Mouse (Mus musculus) lung, postnatal 0 days (tissue): ENCODE measurements around the gene Amt. TPM values are rescaled to one million over a fixed set of nuclear protein-coding genes. Genes with fewer than 3 reads are reported as not detected.
A peak's percentile ranks its signal among the peaks of the same experiment; 100 is the strongest.

ENCODE experiments used
- ATAC-seq: fragments of 200-750 bp; cut with Nextera tagmentation; 2 replicates; pipeline ENCODE4 v1.8.0; 2017; ENCODE audit warnings: moderate library complexity
- DNase-seq: peaks from one replicate; pipeline ENCODE4 v3.0.0-alpha.2; 2016; ENCODE audit warnings: low spot score
- H3K27ac ChIP-seq: fragments of 300-500 bp; sonication (generic); 2 replicates; pipeline ENCODE4 v1.5.1; 2014; ENCODE audit warnings: antibody characterized with exemption, mild to moderate bottlenecking, low read length, mixed read lengths
- H3K27me3 ChIP-seq: fragments of 300-500 bp; sonication (generic); replicated peaks from 2 replicates; pipeline ENCODE4 v1.6.1; 2014; ENCODE audit warnings: low read length, mixed read lengths; ENCODE audit not compliant: insufficient read depth
- H3K36me3 ChIP-seq: fragments of 300-500 bp; sonication (generic); 2 replicates; pipeline ENCODE4 v1.6.1; 2014; ENCODE audit warnings: low read length, mixed read lengths; ENCODE audit not compliant: insufficient read depth
- H3K4me1 ChIP-seq: fragments of 300-500 bp; sonication (generic); 2 replicates; pipeline ENCODE4 v1.6.1; 2014; ENCODE audit warnings: antibody characterized with exemption, low read depth, low read length, mixed read lengths; ENCODE audit not compliant: insufficient read depth
- H3K4me2 ChIP-seq: fragments of 300-500 bp; sonication (generic); replicated peaks from 2 replicates; pipeline ENCODE4 v1.6.1; 2014; ENCODE audit warnings: low read depth, mild to moderate bottlenecking, low read length, moderate library complexity, mixed read lengths
- H3K4me3 ChIP-seq: fragments of 300-500 bp; sonication (generic); 2 replicates; pipeline ENCODE4 v1.5.1; 2014; ENCODE audit warnings: low read depth, low read length
- H3K9ac ChIP-seq: fragments of 300-500 bp; sonication (generic); replicated peaks from 2 replicates; pipeline ENCODE4 v1.6.1; 2014; ENCODE audit warnings: low read depth, mild to moderate bottlenecking
- H3K9me3 ChIP-seq: fragments of 300-500 bp; sonication (generic); 2 replicates; pipeline ENCODE4 v1.6.1; 2016; ENCODE audit warnings: low read length, mixed read lengths
- CTCF ChIP-seq: IDR thresholded peaks from 2 replicates; pipeline ENCODE4 v1.5.1; 2016; ENCODE audit warnings: antibody characterized with exemption, mild to moderate bottlenecking
- EP300 ChIP-seq: IDR thresholded peaks from 2 replicates; pipeline ENCODE4 v1.6.1; 2016; ENCODE audit warnings: antibody characterized with exemption, mild to moderate bottlenecking, control low read depth
- WGBS: fragments of 180-500 bp; shearing (Covaris S2); extraction: QIAGEN DNeasy Blood & Tissue Kit; methylation state at CpG from one replicate; pipeline ENCODE4 v1.1.7; 2014; 5-methylcytosine and 5-hydroxymethylcytosine counted together
- polyA plus RNA-seq: library from polyadenylated mRNA; unstranded; fragments of >200 nt; fragmentation: Nextera tagmentation; extraction: Ambion mirVana; gene quantifications from 2 replicates; pipeline ENCODE4 v1.2.1, GENCODE M21; 2015

Amt gene
- polyA plus RNA-seq, 1 experiment from 2014 or later: 9.8 TPM

GRCm38 (mm10) chr9:108290016-108290750 lies 6.5 kb upstream of the Amt start, which contains the start of gene Nicn1:
Gene Nicn1, plus strand, starts transcription at chr9:108290429.
- peak; percentile 100 for ATAC-seq
- no peaks in the 10 kb centered on the region for H3K27me3 ChIP-seq
- H3K27ac ChIP-seq: peak within 1 kb of the TSS; percentile 49; the same call in 1 of the 2 replicates
- H3K4me3 ChIP-seq: peak within 1 kb of the TSS; percentile 53
- 0 out of 2 replicates have a peak within 1 kb of the TSS, but pooled peaks have one; percentile 29 for H3K9ac ChIP-seq
- peaks cover 8% of the 10 kb centered on the region; the same call in 1 of the 2 replicates for H3K4me1 ChIP-seq
- WGBS: under 1% methylated on average over 32 of the region's 32 CpGs
- H3K9me3 ChIP-seq: no peaks in the 10 kb centered on the region
- H3K4me2 ChIP-seq: peak within 1 kb of the TSS; percentile 70
- no peaks in the 10 kb centered on the region for H3K36me3 ChIP-seq
- DNase-seq: peak; percentile 99
- no peak; the same call in 1 of the 2 replicates for TF ChIP-seq CTCF
- TF ChIP-seq EP300: no peak

GRCm38 (mm10) chr9:108290773-108291172 lies 5.9 kb upstream of the Amt start:
- Histone ChIP-seq H3K4me2 (peak overlapping the region; percentile 70), H3K36me3 (no peaks in the 10 kb centered on the region), H3K9ac (0 out of 2 replicates have a peak overlapping the region, but pooled peaks have one; percentile 29), H3K27me3 (no peaks in the 10 kb centered on the region), H3K4me3 (peak overlapping the region; percentile 53), H3K4me1 (peaks cover 8% of the 10 kb centered on the region; the same call in 1 of the 2 replicates), H3K27ac (no peak overlapping the region; the same call in 1 of the 2 replicates), H3K9me3 (no peaks in the 10 kb centered on the region)
- no peak for DNase-seq
- 32% methylated on average over 6 of the region's 6 CpGs for WGBS
- TF ChIP-seq CTCF (no peak), EP300 (no peak)
- no peak for ATAC-seq

GRCm38 (mm10) chr9:108301853-108302252 lies 5.2 kb downstream of the Amt start:
- H3K9ac ChIP-seq: no peak overlapping the region
- H3K27ac ChIP-seq: peak overlapping the region; percentile 81
- no peaks in the 10 kb centered on the region for H3K27me3 ChIP-seq
- ATAC-seq: no peak
- H3K4me1 ChIP-seq: peaks cover 17% of the 10 kb centered on the region
- H3K4me2 ChIP-seq: no peak overlapping the region
- DNase-seq: peak; percentile 89
- no peak overlapping the region for H3K4me3 ChIP-seq
- H3K9me3 ChIP-seq: no peaks in the 10 kb centered on the region
- 45% methylated on average over 3 of the region's 3 CpGs for WGBS
- peaks cover 10% of the 10 kb centered on the region; the same call in 1 of the 2 replicates for H3K36me3 ChIP-seq
- TF ChIP-seq CTCF (no peak), EP300 (peak; percentile 73)

- WGBS: 68% methylated on average over 4 of the region's 4 CpGs
- H3K4me2 ChIP-seq: peak overlapping the region; percentile 73
- DNase-seq (peak; percentile 32), ATAC-seq (no peak)
- no peaks in the 10 kb centered on the region for H3K9me3 ChIP-seq
- H3K27me3 ChIP-seq: no peaks in the 10 kb centered on the region
- H3K4me3 ChIP-seq: peak overlapping the region; percentile 79
- no peak for TF ChIP-seq CTCF
- no peak for TF ChIP-seq EP300
- H3K4me1 ChIP-seq: peaks cover 17% of the 10 kb centered on the region
- H3K36me3 ChIP-seq: peaks cover 10% of the 10 kb centered on the region; the same call in 1 of the 2 replicates
- H3K27ac ChIP-seq: peak overlapping the region; percentile 96; the same call in 1 of the 2 replicates
- peak overlapping the region; percentile 96; the same call in 1 of the 2 replicates for H3K9ac ChIP-seq
Observed at GRCm38 (mm10) chr9:108304716-108305115, 8.1 kb downstream of the Amt start.

GRCm38 (mm10) chr9:108305170-108305569 lies 8.5 kb downstream of the Amt start:
- DNase-seq (peak; percentile 17), ATAC-seq (no peak)
- peak overlapping the region; percentile 73 for H3K4me2 ChIP-seq
- no peaks in the 10 kb centered on the region for H3K27me3 ChIP-seq
- WGBS: 0% methylated on average over 1 of the region's 1 CpGs
- H3K9ac ChIP-seq: peak overlapping the region; percentile 96
- H3K4me1 ChIP-seq: peaks cover 20% of the 10 kb centered on the region
- TF ChIP-seq EP300 (no peak), CTCF (no peak)
- peak overlapping the region; percentile 96 for H3K27ac ChIP-seq
- peaks cover 10% of the 10 kb centered on the region; the same call in 1 of the 2 replicates for H3K36me3 ChIP-seq
- H3K4me3 ChIP-seq: peak overlapping the region; percentile 79
- H3K9me3 ChIP-seq: no peaks in the 10 kb centered on the region
